In the genomic region with DNA sequence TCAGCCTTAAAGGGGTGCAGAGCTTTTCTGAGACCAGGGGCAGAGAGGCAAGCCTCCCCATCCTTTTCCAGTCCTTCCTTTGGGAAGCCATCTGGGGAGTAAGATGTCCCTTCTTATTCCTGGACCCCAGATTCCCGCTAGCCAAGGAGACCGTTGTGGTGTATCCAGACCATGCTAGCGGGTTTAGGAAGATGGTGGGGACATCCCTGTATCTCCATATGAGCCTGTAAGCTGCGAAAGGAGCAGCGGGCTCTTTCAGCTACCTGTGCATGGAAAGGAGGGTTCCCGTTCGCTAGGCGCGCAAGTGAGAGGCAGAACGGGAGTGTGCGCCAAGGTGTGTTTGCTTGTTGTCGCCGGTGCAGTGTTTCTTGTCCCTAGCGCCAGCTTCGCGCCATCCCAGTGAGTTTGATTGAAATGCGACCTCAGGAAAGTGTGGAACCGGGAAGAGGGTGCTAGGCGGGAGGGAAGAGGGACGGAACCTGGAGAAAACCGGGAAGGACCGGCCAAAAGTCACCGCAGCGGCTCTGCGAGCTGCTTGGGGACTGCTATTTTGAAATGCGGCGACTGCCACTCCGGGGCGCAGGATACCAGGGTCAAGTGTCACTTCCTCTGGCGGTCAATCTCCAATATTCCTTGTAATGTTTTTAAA, we compare ENCODE assay signal across 8 mouse cellular contexts. TPM values are rescaled to one million over a fixed set of nuclear protein-coding genes. Genes with fewer than 3 reads are reported as not detected.
DNase-seq lines count a peak whose midpoint lies in the region; ATAC-seq and TF ChIP-seq lines count a peak whose summit lies in the region.

No protein-coding gene starts in this region.

- peak overlapping the region; percentile 49 for H3K4me2 ChIP-seq in embryonic facial prominence, embryonic 14.5 days (ENCODE audit: low read depth, low read length)
- peak overlapping the region; percentile 58 for H3K4me2 ChIP-seq in intestine, embryonic 15.5 days (replicated peaks)
- H3K4me2 ChIP-seq in liver, embryonic 15.5 days, result peak overlapping the region; percentile 51

- no peak for ATAC-seq in embryonic facial prominence, embryonic 14.5 days (ENCODE audit: low read depth)
- no peak for ATAC-seq in intestine, embryonic 15.5 days
- no peak for ATAC-seq in liver, embryonic 15.5 days (ENCODE audit: insufficient read depth)
- ATAC-seq in erythroblast, adult 5-6 weeks (replicated peaks; ENCODE audit: low FRiP score, poor library complexity, severe bottlenecking), result no peak

- H3K4me3 ChIP-seq in layer of hippocampus, adult 2 months, result peak overlapping the region; percentile 11; the same call in 1 of the 2 replicates
- H3K4me3 ChIP-seq in embryonic facial prominence, embryonic 14.5 days (ENCODE audit: low read depth, low read length), result peak overlapping the region; percentile 14; the same call in 1 of the 2 replicates
- H3K4me3 ChIP-seq in intestine, embryonic 15.5 days (replicated peaks), result peak overlapping the region; percentile 22
- peak overlapping the region; percentile 39 for H3K4me3 ChIP-seq in liver, embryonic 15.5 days (replicated peaks)

- H3K27ac ChIP-seq in layer of hippocampus, adult 2 months, result no peak overlapping the region
- no peak overlapping the region for H3K27ac ChIP-seq in embryonic facial prominence, embryonic 14.5 days (replicated peaks; ENCODE audit: low read depth, low read length)
- H3K27ac ChIP-seq in intestine, embryonic 15.5 days, result no peak overlapping the region
- H3K27ac ChIP-seq in liver, embryonic 15.5 days (replicated peaks), result no peak overlapping the region

- no peaks in the 10 kb centered on the region for H3K9me3 ChIP-seq in embryonic facial prominence, embryonic 14.5 days (ENCODE audit: control insufficient read depth, low read length)
- no peaks in the 10 kb centered on the region for H3K9me3 ChIP-seq in intestine, embryonic 15.5 days
- no peaks in the 10 kb centered on the region for H3K9me3 ChIP-seq in liver, embryonic 15.5 days (replicated peaks)

- H3K36me3 ChIP-seq in embryonic facial prominence, embryonic 14.5 days (ENCODE audit: control insufficient read depth, insufficient read depth, low read length), result no peaks in the 10 kb centered on the region
- no peaks in the 10 kb centered on the region for H3K36me3 ChIP-seq in intestine, embryonic 15.5 days
- H3K36me3 ChIP-seq in liver, embryonic 15.5 days (replicated peaks), result no peaks in the 10 kb centered on the region

- H3K4me1 ChIP-seq in embryonic facial prominence, embryonic 14.5 days (ENCODE audit: control insufficient read depth, insufficient read depth, low read length), result no peaks in the 10 kb centered on the region
- H3K4me1 ChIP-seq in intestine, embryonic 15.5 days (replicated peaks), result 0 out of 2 replicates have a peak, but pooled peaks cover 4% of the 10 kb centered on the region
- H3K4me1 ChIP-seq in liver, embryonic 15.5 days (replicated peaks), result no peaks in the 10 kb centered on the region

- H3K27me3 ChIP-seq in embryonic facial prominence, embryonic 14.5 days (replicated peaks; ENCODE audit: control insufficient read depth, insufficient read depth, low read length), result peaks cover 69% of the 10 kb centered on the region
- peaks cover 65% of the 10 kb centered on the region for H3K27me3 ChIP-seq in intestine, embryonic 15.5 days (replicated peaks)
- H3K27me3 ChIP-seq in liver, embryonic 15.5 days, result peaks cover 70% of the 10 kb centered on the region

- no peak for TF ChIP-seq CTCF in layer of hippocampus, adult 2 months (conservative IDR thresholded peaks at IDR 0.05)

- under 1% methylated on average over 30 of the region's 30 CpGs for WGBS in embryonic facial prominence, embryonic 14.5 days
- WGBS in intestine, embryonic 15.5 days, result under 1% methylated on average over 30 of the region's 30 CpGs
- WGBS in liver, embryonic 15.5 days (ENCODE audit: insufficient replicate concordance), result under 1% methylated on average over 30 of the region's 30 CpGs

- peak overlapping the region; percentile 3; the same call in 1 of the 2 replicates for H3K9ac ChIP-seq in embryonic facial prominence, embryonic 14.5 days (ENCODE audit: low read depth, low read length)
- no peak overlapping the region for H3K9ac ChIP-seq in intestine, embryonic 15.5 days
- H3K9ac ChIP-seq in liver, embryonic 15.5 days, result no peak overlapping the region

- DNase-seq in layer of hippocampus, adult 2 months (ENCODE audit: low spot score in 2 of 2), result no peak
- no peak for DNase-seq in layer of hippocampus, postnatal 10 days (ENCODE audit: low spot score in 2 of 2)
- DNase-seq in embryonic facial prominence, embryonic 14.5 days (ENCODE audit: low spot score), result no peak
- no peak for DNase-seq in Muller cell, postnatal 12 days (ENCODE audit: inconsistent ontology term)
- DNase-seq in gastrocnemius, postnatal 10 days, result no peak

RNA-seq across cellular contexts. Expression of gene Insig1, which starts 46.8 kb away (rescaled TPM):
- total RNA-seq in layer of hippocampus, adult 2 months (2021), result 10 to 100 TPM; 57.7 to 65.8 TPM
- 10 to 100 TPM; 82.7 to 88.7 TPM for total RNA-seq in layer of hippocampus, postnatal 10 days (2021)
- 47.9 and 58.7 TPM in 2 replicates for polyA plus RNA-seq in embryonic facial prominence, embryonic 14.5 days (2014; fragmentation: Nextera tagmentation; extraction: Ambion mirVana)
- polyA plus RNA-seq in intestine, embryonic 15.5 days (2015; fragmentation: Nextera tagmentation; extraction: Ambion mirVana), result 222 and 228 TPM in 2 replicates
- polyA plus RNA-seq in liver, embryonic 15.5 days (2015; fragmentation: Nextera tagmentation; extraction: Ambion mirVana), result 62.2 and 67.6 TPM in 2 replicates
- 3.8 and 8.4 TPM in 2 replicates for total RNA-seq in erythroblast, adult 5-6 weeks (2015; ENCODE audit: low replicate concordance)
- 7.7 and 10.5 TPM in 2 replicates for total RNA-seq in erythroblast, adult 5-6 weeks (2017; ENCODE audit: low replicate concordance)
- 10 to 100 TPM; 20.6 to 21.3 TPM for total RNA-seq in gastrocnemius, postnatal 10 days (2021)

RNA-seq across cellular contexts. Expression of gene En2, which starts 47.5 kb away (rescaled TPM):
- under 1 TPM; 0.49 to 0.52 TPM for total RNA-seq in layer of hippocampus, adult 2 months (2021)
- under 1 TPM; 0.11 to 0.14 TPM for total RNA-seq in layer of hippocampus, postnatal 10 days (2021)
- polyA plus RNA-seq in embryonic facial prominence, embryonic 14.5 days (2014; fragmentation: Nextera tagmentation; extraction: Ambion mirVana), result not detected in 2 replicates
- not detected in 2 replicates for polyA plus RNA-seq in intestine, embryonic 15.5 days (2015; fragmentation: Nextera tagmentation; extraction: Ambion mirVana)
- polyA plus RNA-seq in liver, embryonic 15.5 days (2015; fragmentation: Nextera tagmentation; extraction: Ambion mirVana), result not detected in 2 replicates
- total RNA-seq in erythroblast, adult 5-6 weeks (2015; ENCODE audit: low replicate concordance), result not detected in 2 replicates
- total RNA-seq in erythroblast, adult 5-6 weeks (2017; ENCODE audit: low replicate concordance), result not detected in 2 replicates
- under 1 TPM; 0.11 to 0.19 TPM for total RNA-seq in gastrocnemius, postnatal 10 days (2021)
